Mouse (Mus musculus): ENCODE measurements around the gene S100pbp.

DNA sequence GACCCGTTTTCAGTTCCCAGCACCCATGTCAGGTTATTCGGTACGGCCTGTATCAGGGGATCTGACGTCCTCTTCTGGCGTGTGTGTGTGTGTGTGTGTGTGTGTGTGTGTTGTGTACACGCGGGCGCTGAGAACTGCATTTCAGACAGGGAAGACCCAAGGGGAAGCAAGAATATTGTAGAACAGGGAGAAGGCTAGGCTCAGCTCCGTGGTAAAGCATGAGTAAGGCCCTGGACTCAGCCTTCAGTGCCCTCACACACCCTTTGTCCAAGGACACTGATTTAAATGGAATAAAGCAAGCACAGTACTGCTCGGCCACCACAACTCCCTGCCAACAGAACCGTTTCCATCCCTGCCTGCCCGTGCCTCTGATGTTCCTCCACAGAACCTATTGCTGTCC lies 1.0 kb upstream of the S100pbp start:
- no peak for TF ChIP-seq CTCF (IDR thresholded peaks at IDR 0.05; ENCODE audit: borderline replicate concordance, extremely low read depth, insufficient read depth, insufficient read length)
- TF ChIP-seq POLR2A (IDR thresholded peaks at IDR 0.05; ENCODE audit: borderline replicate concordance, extremely low read depth, insufficient read depth, insufficient read length, poor library complexity, severe bottlenecking), result no peak

Data from brain, embryonic 14.5 days (tissue).